Mouse (Mus musculus) forebrain, embryonic 12.5 days (tissue): ENCODE measurements at regions not wholly inside any gene's neighbourhood (a gene's known extent, or its start where the extent isn't known, plus 50 kb on each side); places are given as distances from the start of the nearest gene placed in this dataset.

Source experiments
- ATAC-seq: fragments of 200-750 bp; cut with Nextera tagmentation; 2 replicates; pipeline ENCODE4 v1.8.0; 2017; ENCODE audit warnings: moderate TSS enrichment; ENCODE audit not compliant: low FRiP score
- H3K27ac ChIP-seq: fragments of 300-500 bp; sonication (generic); 2 replicates; pipeline ENCODE4 v1.5.1; 2016; ENCODE audit warnings: mild to moderate bottlenecking
- H3K27me3 ChIP-seq: fragments of 300-500 bp; sonication (generic); 2 replicates; pipeline ENCODE4 v1.6.1; 2016; ENCODE audit warnings: mild to moderate bottlenecking
- H3K36me3 ChIP-seq: fragments of 300-500 bp; sonication (generic); replicated peaks from 2 replicates; pipeline ENCODE4 v1.6.1; 2016; ENCODE audit warnings: mild to moderate bottlenecking
- H3K4me1 ChIP-seq: fragments of 300-500 bp; sonication (generic); 2 replicates; pipeline ENCODE4 v1.6.1; 2016
- H3K4me2 ChIP-seq: fragments of 300-500 bp; sonication (generic); 2 replicates; pipeline ENCODE4 v1.6.1; 2016; ENCODE audit warnings: mild to moderate bottlenecking, moderate library complexity
- H3K4me3 ChIP-seq: fragments of 300-500 bp; sonication (generic); replicated peaks from 2 replicates; pipeline ENCODE4 v1.5.1; 2016; ENCODE audit warnings: mild to moderate bottlenecking
- H3K9ac ChIP-seq: fragments of 300-500 bp; sonication (generic); 2 replicates; pipeline ENCODE4 v1.6.1; 2016; ENCODE audit warnings: mild to moderate bottlenecking
- H3K9me3 ChIP-seq: fragments of 300-500 bp; sonication (generic); 2 replicates; pipeline ENCODE4 v1.6.1; 2016
- WGBS: fragments of 180-500 bp; shearing (Covaris S2); methylation state at CpG from one replicate; pipeline ENCODE4 v1.1.7; 2016; 5-methylcytosine and 5-hydroxymethylcytosine counted together

DNA sequence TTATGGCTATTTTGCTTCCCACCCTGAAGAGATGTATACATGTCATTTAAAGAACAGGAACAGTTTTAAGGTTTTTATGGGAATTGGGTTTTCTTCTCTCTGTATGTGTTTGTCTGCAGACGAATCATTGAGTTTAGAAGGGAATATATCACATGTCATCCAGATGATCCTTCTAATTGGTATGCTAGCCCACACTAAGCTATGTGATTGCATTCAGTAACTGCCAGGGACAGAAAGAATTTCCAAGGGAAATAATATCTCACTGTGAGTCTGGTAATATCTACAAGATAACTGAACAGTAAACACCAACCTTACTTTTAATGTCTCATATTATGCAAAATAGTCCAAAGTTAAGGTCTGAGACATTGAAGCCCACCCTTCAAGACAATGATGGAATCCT is 698.0 kb downstream of the Nedd1 start:
- peaks cover 5% of the 10 kb centered on the region; the same call in 1 of the 2 replicates for H3K4me1 ChIP-seq
- H3K4me2 ChIP-seq = no peak overlapping the region
- WGBS = 42% methylated on average over 1 of the region's 1 CpGs
- ATAC-seq = no peak
- no peak overlapping the region for H3K27ac ChIP-seq
- H3K4me3 ChIP-seq = no peak overlapping the region
- H3K36me3 ChIP-seq = no peaks in the 10 kb centered on the region
- no peaks in the 10 kb centered on the region for H3K27me3 ChIP-seq
- H3K9ac ChIP-seq = no peak overlapping the region
- H3K9me3 ChIP-seq = no peaks in the 10 kb centered on the region

DNA sequence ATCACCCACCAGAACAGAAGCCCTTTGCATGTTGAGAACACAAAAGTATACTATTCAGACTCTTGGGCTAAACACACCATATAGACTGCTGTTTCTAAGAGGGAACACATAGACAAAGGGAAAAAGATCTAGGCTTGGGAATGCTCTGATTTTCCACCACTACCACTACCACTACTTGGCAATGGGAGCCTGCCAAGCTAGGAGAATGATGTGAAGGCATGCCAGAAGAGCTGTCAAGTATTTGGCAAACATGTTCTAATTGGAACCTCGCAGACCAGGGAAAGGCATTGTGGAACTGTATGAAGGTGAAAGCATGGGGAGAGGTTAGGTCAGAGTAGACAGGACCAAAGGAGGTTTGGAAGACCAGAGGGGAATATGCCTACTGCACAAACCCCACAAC is 701.2 kb downstream of the Nedd1 start:
- WGBS = 88% methylated on average over 1 of the region's 1 CpGs
- no peak for ATAC-seq
- Histone ChIP-seq H3K27me3 (no peaks in the 10 kb centered on the region), H3K4me1 (peaks cover 5% of the 10 kb centered on the region; the same call in 1 of the 2 replicates), H3K4me3 (no peak overlapping the region), H3K4me2 (no peak overlapping the region), H3K9me3 (no peaks in the 10 kb centered on the region), H3K27ac (no peak overlapping the region), H3K36me3 (no peaks in the 10 kb centered on the region), H3K9ac (no peak overlapping the region)

DNA sequence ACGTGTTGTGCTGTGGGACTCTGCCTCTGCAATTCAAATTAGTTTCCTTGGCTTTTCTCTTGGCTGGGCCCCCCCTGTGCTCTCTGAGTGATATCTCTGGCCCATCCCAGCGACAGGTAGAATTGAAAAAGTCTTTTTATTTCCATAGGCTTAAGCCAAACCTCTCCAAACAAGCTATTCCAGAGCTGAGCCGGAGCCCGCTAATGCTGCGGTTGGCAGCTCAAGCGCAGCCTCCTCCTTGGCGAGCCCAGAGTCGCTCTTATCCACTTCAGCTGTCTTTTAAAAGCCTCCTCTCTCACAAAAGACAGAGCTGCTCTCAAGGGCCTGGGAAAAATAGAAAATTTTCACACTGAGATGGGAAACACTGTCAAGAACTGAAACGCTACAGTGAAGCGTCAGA is 712.7 kb downstream of the Nedd1 start:
- Histone ChIP-seq H3K36me3 (no peaks in the 10 kb centered on the region), H3K4me1 (peaks cover 16% of the 10 kb centered on the region), H3K4me2 (peak overlapping the region; percentile 11; the same call in 1 of the 2 replicates), H3K27ac (0 out of 2 replicates have a peak overlapping the region, but pooled peaks have one; percentile 0), H3K4me3 (no peak overlapping the region), H3K27me3 (no peaks in the 10 kb centered on the region), H3K9me3 (no peaks in the 10 kb centered on the region), H3K9ac (no peak overlapping the region)
- 15% methylated on average over 10 of the region's 10 CpGs for WGBS
- peak; percentile 63; the same call in 1 of the 2 replicates for ATAC-seq

DNA sequence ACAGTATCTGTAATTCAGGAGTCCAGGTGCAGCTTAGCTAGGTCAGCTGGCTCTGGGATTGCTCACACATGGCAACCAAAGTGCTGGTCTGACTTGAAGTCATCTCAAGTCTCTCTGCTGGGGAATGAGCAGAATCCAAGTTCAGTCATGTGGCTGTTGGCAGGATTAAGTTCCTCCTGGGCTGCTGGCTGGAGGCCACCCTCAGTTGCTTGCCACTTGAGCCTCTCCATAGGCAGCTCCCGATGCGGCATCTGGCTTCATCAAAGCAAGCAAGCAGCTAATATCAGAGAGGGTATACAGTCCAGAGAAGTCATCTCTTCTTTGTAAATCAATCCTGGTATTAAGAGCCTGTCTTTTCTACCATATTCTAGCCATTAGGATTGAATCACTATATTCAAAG is 714.3 kb downstream of the Nedd1 start:
- Histone ChIP-seq H3K4me2 (no peak overlapping the region), H3K27ac (no peak overlapping the region), H3K9ac (no peak overlapping the region), H3K4me3 (no peak overlapping the region), H3K4me1 (peaks cover 16% of the 10 kb centered on the region), H3K36me3 (no peaks in the 10 kb centered on the region), H3K9me3 (no peaks in the 10 kb centered on the region), H3K27me3 (no peaks in the 10 kb centered on the region)
- WGBS = 82% methylated on average over 2 of the region's 2 CpGs
- ATAC-seq = no peak

DNA sequence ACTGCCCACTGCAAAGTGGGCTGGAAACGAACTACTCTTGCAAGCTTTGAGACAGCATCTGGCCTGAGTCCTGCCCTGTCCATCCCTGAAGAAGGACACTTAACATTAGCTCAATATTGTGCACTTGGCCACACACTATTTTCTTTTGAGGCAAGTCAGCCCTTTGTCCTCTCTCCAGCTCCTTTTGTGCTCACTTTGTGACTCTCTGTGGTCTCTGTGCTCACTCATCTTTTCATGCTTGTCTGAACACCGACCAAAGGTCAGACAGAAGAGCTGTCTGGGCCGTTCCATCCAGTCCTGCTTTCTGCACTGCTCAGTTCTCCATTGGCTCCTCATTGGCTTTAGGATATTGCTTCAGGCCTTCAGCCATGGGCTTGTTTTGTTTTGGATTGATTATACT is 715.8 kb downstream of the Nedd1 start:
- no peaks in the 10 kb centered on the region for H3K27me3 ChIP-seq
- ATAC-seq = no peak

DNA sequence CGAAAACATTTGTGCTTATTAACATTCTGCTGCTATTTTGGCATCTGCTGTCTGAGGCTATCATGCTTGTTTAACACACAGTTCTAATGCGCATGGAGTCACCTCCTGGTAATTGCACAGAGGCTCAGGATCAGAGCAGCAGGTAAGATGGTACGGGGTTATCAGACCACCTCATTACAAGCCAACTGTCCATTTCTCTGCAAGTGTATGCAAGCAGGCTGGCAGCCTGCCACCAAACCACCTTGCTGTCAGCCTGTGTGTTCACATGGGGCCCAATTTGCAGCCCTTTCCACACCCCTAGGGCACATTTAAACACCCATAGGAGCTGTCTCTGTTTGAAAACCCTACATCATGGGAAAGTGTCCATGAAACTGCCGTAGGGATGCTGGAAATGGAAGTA is 731.2 kb downstream of the Nedd1 start:
- H3K4me1 ChIP-seq = peaks cover 14% of the 10 kb centered on the region
- H3K9ac ChIP-seq = no peak overlapping the region
- no peaks in the 10 kb centered on the region for H3K36me3 ChIP-seq
- ATAC-seq = no peak; the same call in 1 of the 2 replicates
- WGBS = 64% methylated on average over 4 of the region's 4 CpGs
- H3K9me3 ChIP-seq = no peaks in the 10 kb centered on the region
- H3K27me3 ChIP-seq = no peaks in the 10 kb centered on the region
- no peak overlapping the region for H3K4me3 ChIP-seq
- H3K27ac ChIP-seq = no peak overlapping the region
- H3K4me2 ChIP-seq = no peak overlapping the region

More for the DNA sequence above, 715.8 kb downstream of the Nedd1 start:
- H3K4me1 ChIP-seq = peaks cover 16% of the 10 kb centered on the region
- no peak overlapping the region for H3K27ac ChIP-seq
- H3K4me3 ChIP-seq = no peak overlapping the region
- WGBS = 25% methylated on average over 3 of the region's 3 CpGs
- no peak overlapping the region for H3K9ac ChIP-seq
- no peak overlapping the region for H3K4me2 ChIP-seq
- H3K9me3 ChIP-seq = no peaks in the 10 kb centered on the region
- H3K36me3 ChIP-seq = no peaks in the 10 kb centered on the region

DNA sequence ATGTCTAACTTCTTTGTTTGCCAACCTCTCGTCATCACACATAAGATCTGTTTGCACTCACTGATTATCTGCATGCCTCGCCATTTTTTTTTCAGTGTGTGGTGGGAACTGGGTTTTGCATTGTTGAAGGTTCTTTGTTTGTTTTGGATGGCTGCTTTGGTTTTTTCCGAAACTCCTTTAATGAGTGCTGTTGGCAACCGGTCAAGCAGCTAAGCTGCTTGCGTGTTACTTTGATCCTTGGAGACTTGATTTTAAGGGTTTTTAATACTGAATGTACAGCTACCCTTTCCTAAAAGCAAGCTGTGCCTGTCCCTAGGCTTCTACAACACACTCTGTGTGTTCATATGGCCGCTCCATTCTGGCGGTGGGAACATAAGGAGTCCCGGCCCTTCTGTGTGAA is 733.9 kb downstream of the Nedd1 start:
- H3K9me3 ChIP-seq = no peaks in the 10 kb centered on the region
- no peak overlapping the region for H3K4me3 ChIP-seq
- H3K27ac ChIP-seq = peak overlapping the region; percentile 70
- H3K4me1 ChIP-seq = peaks cover 20% of the 10 kb centered on the region
- ATAC-seq = peak; percentile 57; the same call in 1 of the 2 replicates
- H3K4me2 ChIP-seq = no peak overlapping the region
- H3K9ac ChIP-seq = no peak overlapping the region
- no peaks in the 10 kb centered on the region for H3K36me3 ChIP-seq
- no peaks in the 10 kb centered on the region for H3K27me3 ChIP-seq
- WGBS = 17% methylated on average over 8 of the region's 8 CpGs

DNA sequence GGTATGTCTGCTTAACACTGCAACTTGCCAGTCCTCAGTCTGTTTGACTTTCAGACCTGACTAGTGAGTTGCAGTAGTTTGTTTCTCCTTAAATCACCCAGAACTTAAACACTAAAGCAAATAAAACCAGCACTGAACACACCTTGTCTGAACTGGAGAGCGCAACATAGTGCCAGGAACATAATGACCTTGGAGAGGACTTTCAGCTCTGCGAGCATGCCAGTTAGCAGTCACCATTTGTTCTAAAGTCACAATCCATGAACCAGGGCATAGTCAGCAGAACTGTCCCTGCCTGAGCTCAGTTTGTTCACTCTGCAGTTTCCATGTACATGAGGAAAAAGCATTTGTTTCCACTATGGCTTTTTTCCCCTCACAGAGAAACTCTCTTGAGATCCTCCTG is 742.4 kb downstream of the Nedd1 start:
- Histone ChIP-seq H3K4me2 (no peak overlapping the region), H3K27ac (no peak overlapping the region), H3K4me3 (no peak overlapping the region), H3K9me3 (no peaks in the 10 kb centered on the region), H3K36me3 (no peaks in the 10 kb centered on the region), H3K4me1 (peaks cover 6% of the 10 kb centered on the region; the same call in 1 of the 2 replicates), H3K9ac (no peak overlapping the region), H3K27me3 (no peaks in the 10 kb centered on the region)
- WGBS = 90% methylated on average over 2 of the region's 2 CpGs
- no peak for ATAC-seq

DNA sequence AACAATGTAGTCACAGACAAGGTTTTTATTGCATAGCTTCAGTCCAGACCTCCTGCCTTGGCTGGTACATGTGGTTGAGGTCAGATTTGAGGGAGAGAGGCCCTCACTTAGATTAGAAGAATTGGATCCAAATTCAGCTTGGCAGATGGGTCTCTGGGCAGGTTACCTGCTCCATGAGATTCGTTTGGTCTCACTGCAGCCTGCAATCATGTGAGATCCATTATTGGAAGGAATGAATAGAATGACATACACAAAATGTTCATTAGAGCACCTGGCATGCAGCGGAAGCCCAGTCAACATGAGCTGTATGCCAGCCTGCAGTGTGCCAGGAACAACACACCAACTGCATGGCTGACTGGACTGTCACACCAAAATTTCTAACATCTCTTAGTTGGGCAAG is 750.3 kb downstream of the Nedd1 start:
- no peak overlapping the region for H3K9ac ChIP-seq
- H3K36me3 ChIP-seq = no peaks in the 10 kb centered on the region
- no peak for ATAC-seq
- 82% methylated on average over 2 of the region's 2 CpGs for WGBS
- no peaks in the 10 kb centered on the region for H3K9me3 ChIP-seq
- H3K4me1 ChIP-seq = peaks cover 7% of the 10 kb centered on the region
- H3K4me3 ChIP-seq = no peak overlapping the region
- no peak overlapping the region for H3K27ac ChIP-seq
- H3K4me2 ChIP-seq = no peak overlapping the region
- H3K27me3 ChIP-seq = no peaks in the 10 kb centered on the region

DNA sequence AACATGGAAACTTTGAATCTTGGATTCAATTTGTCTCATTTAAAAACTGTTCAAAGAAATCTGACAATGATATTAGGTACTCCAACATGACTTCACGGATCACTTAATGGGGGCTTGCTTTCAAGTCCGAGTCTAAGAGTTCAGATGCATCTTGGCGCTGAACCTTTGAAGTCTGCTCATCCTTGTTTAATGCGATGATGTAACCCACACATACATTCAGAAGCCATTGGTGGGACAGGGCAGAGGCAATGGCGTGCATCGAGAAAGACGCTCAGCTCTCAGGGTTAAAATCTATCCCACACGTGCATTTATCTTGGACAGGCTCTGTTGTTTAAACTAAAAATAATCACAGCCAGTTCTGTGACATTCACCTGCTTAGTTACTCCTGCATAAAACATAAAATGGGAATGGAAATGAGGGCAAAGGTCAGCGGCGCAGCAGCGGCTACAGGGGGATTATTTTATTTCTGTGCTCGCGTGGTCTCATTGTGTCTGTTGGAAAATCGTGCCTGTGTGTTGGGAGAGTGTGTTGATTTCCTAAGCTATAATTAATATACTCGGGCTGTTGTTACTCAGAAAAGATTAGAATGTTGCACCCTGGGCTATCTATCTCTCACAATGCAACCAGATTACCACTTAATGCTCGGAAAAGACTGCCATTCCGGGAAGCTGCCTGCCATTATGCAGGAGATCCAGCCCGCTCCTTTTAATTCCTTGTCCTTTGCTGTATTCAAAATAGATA is 754.5 kb downstream of the Nedd1 start:
- Histone ChIP-seq H3K9ac (no peak overlapping the region), H3K9me3 (no peaks in the 10 kb centered on the region), H3K36me3 (no peaks in the 10 kb centered on the region), H3K4me2 (peak overlapping the region; percentile 32), H3K4me3 (no peak overlapping the region), H3K27ac (peak overlapping the region; percentile 61), H3K4me1 (peaks cover 7% of the 10 kb centered on the region), H3K27me3 (no peaks in the 10 kb centered on the region)
- 32% methylated on average over 18 of the region's 18 CpGs for WGBS
- peak; percentile 76 for ATAC-seq

DNA sequence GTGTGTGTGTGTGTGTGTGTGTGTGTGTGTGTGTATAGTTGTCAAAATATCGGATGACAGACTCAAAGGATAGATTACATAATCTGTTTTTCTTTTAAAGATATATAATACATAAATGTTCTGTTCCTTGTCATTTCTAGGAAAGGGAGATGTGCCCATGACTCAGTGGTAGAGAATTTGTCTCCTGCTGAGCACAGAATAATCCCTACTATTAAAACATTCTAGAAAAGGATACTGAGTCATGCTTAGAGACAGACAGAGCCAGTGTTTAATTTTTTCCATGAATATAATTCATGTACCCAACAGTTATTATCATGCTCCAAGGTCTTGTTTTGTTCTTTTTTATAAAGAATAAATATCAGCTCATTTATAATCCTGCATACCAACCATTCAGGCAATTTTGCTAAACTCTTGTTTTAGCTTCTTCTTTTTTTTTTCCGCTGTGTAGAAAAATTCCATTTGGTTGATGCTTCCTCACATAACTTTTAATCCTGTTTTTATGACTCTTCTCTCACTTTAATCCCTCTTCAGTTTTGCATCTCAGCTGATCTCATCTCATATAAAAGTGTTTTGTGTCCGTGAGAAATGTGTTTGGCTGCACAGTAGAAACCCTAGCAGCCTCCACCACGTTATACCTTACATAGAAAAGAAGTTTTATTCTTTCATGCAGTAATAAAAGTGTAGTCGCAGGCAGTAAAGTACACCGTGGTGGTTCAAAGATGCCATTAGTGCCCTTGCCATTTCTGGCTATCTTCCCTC is 762.3 kb downstream of the Nedd1 start:
- no peak overlapping the region for H3K4me2 ChIP-seq
- H3K27ac ChIP-seq = no peak overlapping the region
- H3K36me3 ChIP-seq = no peaks in the 10 kb centered on the region
- H3K27me3 ChIP-seq = no peaks in the 10 kb centered on the region
- ATAC-seq = no peak
- H3K9me3 ChIP-seq = no peaks in the 10 kb centered on the region
- H3K4me1 ChIP-seq = no peaks in the 10 kb centered on the region
- no peak overlapping the region for H3K4me3 ChIP-seq
- 65% methylated on average over 6 of the region's 6 CpGs for WGBS
- H3K9ac ChIP-seq = no peak overlapping the region

DNA sequence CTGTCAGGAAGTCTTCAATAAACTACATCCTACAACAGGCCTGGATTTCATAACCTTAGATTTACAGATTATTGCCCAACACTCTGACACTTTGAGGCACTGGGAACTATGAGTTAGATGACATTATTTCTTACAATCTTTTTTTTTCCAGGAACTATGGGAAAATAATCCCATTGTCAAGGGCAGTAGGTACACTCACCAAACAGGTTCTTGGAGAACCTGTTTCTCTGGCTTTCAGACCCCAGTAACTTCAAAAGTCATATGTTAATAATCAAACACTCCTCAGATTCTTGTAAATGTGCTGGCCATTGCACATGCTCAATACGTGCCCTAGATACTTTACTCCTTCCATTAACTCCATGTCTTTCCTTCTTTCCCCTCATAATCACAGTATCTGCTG is 769.1 kb downstream of the Nedd1 start:
- no peak for ATAC-seq
- no peaks in the 10 kb centered on the region for H3K27me3 ChIP-seq
- no peaks in the 10 kb centered on the region for H3K36me3 ChIP-seq
- no peak overlapping the region for H3K4me2 ChIP-seq
- H3K9me3 ChIP-seq = no peaks in the 10 kb centered on the region
- WGBS = 87% methylated on average over 1 of the region's 1 CpGs
- no peak overlapping the region for H3K4me3 ChIP-seq
- H3K9ac ChIP-seq = no peak overlapping the region
- H3K4me1 ChIP-seq = no peaks in the 10 kb centered on the region
- no peak overlapping the region for H3K27ac ChIP-seq

DNA sequence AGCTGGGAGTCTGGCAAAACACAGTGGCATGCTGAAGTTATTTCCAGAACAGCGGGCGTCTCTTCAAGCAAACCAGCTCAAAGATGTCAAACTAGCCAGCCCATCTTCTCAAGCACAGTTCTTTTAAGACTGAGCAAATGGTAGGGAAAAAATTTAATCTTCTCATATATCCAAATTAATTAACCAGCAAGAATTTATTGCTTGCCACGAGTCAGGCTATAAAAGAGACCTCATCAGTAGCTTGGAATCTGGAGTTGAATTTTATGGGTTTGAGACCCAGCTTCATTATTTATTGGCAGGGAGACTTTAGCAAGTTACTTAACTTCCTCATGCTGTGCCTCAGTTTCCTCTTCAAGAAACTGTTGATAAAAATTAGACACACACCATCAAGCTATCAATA is 742.5 kb upstream of the Tmpo start:
- ATAC-seq = no peak
- Histone ChIP-seq H3K4me3 (no peak overlapping the region), H3K27ac (no peak overlapping the region), H3K4me1 (no peaks in the 10 kb centered on the region), H3K9me3 (no peaks in the 10 kb centered on the region), H3K9ac (no peak overlapping the region), H3K27me3 (no peaks in the 10 kb centered on the region), H3K4me2 (no peak overlapping the region), H3K36me3 (no peaks in the 10 kb centered on the region)
- WGBS = 84% methylated on average over 3 of the region's 3 CpGs
